Mouse (Mus musculus): ENCODE measurements at regions not wholly inside any gene's neighbourhood (a gene's known extent, or its start where the extent isn't known, plus 50 kb on each side); places are given as distances from the start of the nearest gene placed in this dataset.

- in situ Hi-C loops (cut with MboI; ENCODE audit: low pct_unique_long_range_greater_than_20kb in 1 of 2, low sequenced_read_pairs in 2 of 2, unreplicated experiment in 1 of 2), result loop anchor here (10.0 kb wide), 2 partner anchors 106 to 246 kb away; no protein-coding TSS in a partner anchor
Measured at GRCm38 (mm10) chr11:20390622-20391021, 58.1 kb upstream of the Slc1a4 start.

GRCm38 (mm10) chr11:20393302-20393701, 60.8 kb upstream of the Slc1a4 start:
- in situ Hi-C loops (cut with MboI; ENCODE audit: low pct_unique_long_range_greater_than_20kb in 1 of 2, low sequenced_read_pairs in 2 of 2, unreplicated experiment in 1 of 2), result loop anchor here (10.0 kb wide), 2 partner anchors 109 to 249 kb away; no protein-coding TSS in a partner anchor

GRCm38 (mm10) chr11:20393807-20394206, 61.3 kb upstream of the Slc1a4 start:
- in situ Hi-C loops (cut with MboI; ENCODE audit: low pct_unique_long_range_greater_than_20kb in 1 of 2, low sequenced_read_pairs in 2 of 2, unreplicated experiment in 1 of 2), result loop anchor here (10.0 kb wide), 2 partner anchors 109 to 249 kb away; no protein-coding TSS in a partner anchor

- in situ Hi-C loops (cut with MboI; ENCODE audit: low pct_unique_long_range_greater_than_20kb in 1 of 2, low sequenced_read_pairs in 2 of 2, unreplicated experiment in 1 of 2), result loop anchor here (5.0 to 10.0 kb wide), 3 partner anchors 74 to 251 kb away; no protein-coding TSS in a partner anchor
Measured at GRCm38 (mm10) chr11:20395848-20396203, 63.3 kb upstream of the Slc1a4 start.

- in situ Hi-C loops (cut with MboI; ENCODE audit: low pct_unique_long_range_greater_than_20kb in 1 of 2, low sequenced_read_pairs in 2 of 2, unreplicated experiment in 1 of 2), result loop anchor here (5.0 to 10.0 kb wide), 3 partner anchors 74 to 252 kb away; no protein-coding TSS in a partner anchor
Measured at GRCm38 (mm10) chr11:20396204-20396848, 63.8 kb upstream of the Slc1a4 start.

- in situ Hi-C loops (cut with MboI; ENCODE audit: low pct_unique_long_range_greater_than_20kb in 1 of 2, low sequenced_read_pairs in 2 of 2, unreplicated experiment in 1 of 2), result loop anchor here (5.0 to 10.0 kb wide), 3 partner anchors 75 to 252 kb away; no protein-coding TSS in a partner anchor
Measured at GRCm38 (mm10) chr11:20396884-20397283, 64.4 kb upstream of the Slc1a4 start.

GRCm38 (mm10) chr11:20400302-20401234, 68.1 kb upstream of the Slc1a4 start:
- in situ Hi-C loops (cut with MboI; ENCODE audit: low pct_unique_long_range_greater_than_20kb in 1 of 2, low sequenced_read_pairs in 2 of 2, unreplicated experiment in 1 of 2), result loop anchor here in 1 of 2 experiments (10.0 to 25.0 kb wide), 2 partner anchors 136 to 263 kb away; no protein-coding TSS in a partner anchor

GRCm38 (mm10) chr11:20403456-20403855, 70.9 kb upstream of the Slc1a4 start:
- in situ Hi-C loops (cut with MboI; ENCODE audit: low pct_unique_long_range_greater_than_20kb in 1 of 2, low sequenced_read_pairs in 2 of 2, unreplicated experiment in 1 of 2), result loop anchor here in 1 of 2 experiments (10.0 to 25.0 kb wide), 2 partner anchors 139 to 266 kb away; no protein-coding TSS in a partner anchor

- in situ Hi-C loops (cut with MboI; ENCODE audit: low pct_unique_long_range_greater_than_20kb in 1 of 2, low sequenced_read_pairs in 2 of 2, unreplicated experiment in 1 of 2), result loop anchor here in 1 of 2 experiments (10.0 to 25.0 kb wide), 2 partner anchors 140 to 267 kb away; no protein-coding TSS in a partner anchor
Measured at GRCm38 (mm10) chr11:20404476-20404875, 72.0 kb upstream of the Slc1a4 start.

GRCm38 (mm10) chr11:20418141-20418540, 85.6 kb upstream of the Slc1a4 start:
- in situ Hi-C loops (cut with MboI; ENCODE audit: low pct_unique_long_range_greater_than_20kb in 1 of 2, low sequenced_read_pairs in 2 of 2, unreplicated experiment in 1 of 2), result loop anchor here in 1 of 2 experiments (25.0 kb wide), 1 partner anchor 281 kb away; no protein-coding TSS in a partner anchor

GRCm38 (mm10) chr11:20420876-20421275, 88.4 kb upstream of the Slc1a4 start:
- in situ Hi-C loops (cut with MboI; ENCODE audit: low pct_unique_long_range_greater_than_20kb in 1 of 2, low sequenced_read_pairs in 2 of 2, unreplicated experiment in 1 of 2), result loop anchor here in 1 of 2 experiments (25.0 kb wide), 1 partner anchor 284 kb away; no protein-coding TSS in a partner anchor

GRCm38 (mm10) chr11:20436057-20436456, 103.5 kb upstream of the Slc1a4 start:
- in situ Hi-C loops (cut with MboI; ENCODE audit: low pct_unique_long_range_greater_than_20kb in 1 of 2, low sequenced_read_pairs in 2 of 2, unreplicated experiment in 1 of 2), result no loop called here

GRCm38 (mm10) chr11:20442476-20442875, 100.6 kb upstream of the Sertad2 start:
- in situ Hi-C loops (cut with MboI; ENCODE audit: low pct_unique_long_range_greater_than_20kb in 1 of 2, low sequenced_read_pairs in 2 of 2, unreplicated experiment in 1 of 2), result loop anchor here (10.0 kb wide), 1 partner anchor 242 kb away; no protein-coding TSS in a partner anchor

GRCm38 (mm10) chr11:20445061-20445902, 97.8 kb upstream of the Sertad2 start:
- in situ Hi-C loops (cut with MboI; ENCODE audit: low pct_unique_long_range_greater_than_20kb in 1 of 2, low sequenced_read_pairs in 2 of 2, unreplicated experiment in 1 of 2), result loop anchor here (10.0 kb wide), 1 partner anchor 240 kb away; no protein-coding TSS in a partner anchor

- in situ Hi-C loops (cut with MboI; ENCODE audit: low pct_unique_long_range_greater_than_20kb in 1 of 2, low sequenced_read_pairs in 2 of 2, unreplicated experiment in 1 of 2), result loop anchor here (10.0 kb wide), 1 partner anchor 239 kb away; no protein-coding TSS in a partner anchor
Measured at GRCm38 (mm10) chr11:20445903-20446264, 97.2 kb upstream of the Sertad2 start.

GRCm38 (mm10) chr11:20452901-20453300, 90.2 kb upstream of the Sertad2 start:
- in situ Hi-C loops (cut with MboI; ENCODE audit: low pct_unique_long_range_greater_than_20kb in 1 of 2, low sequenced_read_pairs in 2 of 2, unreplicated experiment in 1 of 2), result loop anchor here (5.0 to 25.0 kb wide), 3 partner anchors 184 to 464 kb away; no protein-coding TSS in a partner anchor

GRCm38 (mm10) chr11:20453786-20454185, 89.3 kb upstream of the Sertad2 start:
- in situ Hi-C loops (cut with MboI; ENCODE audit: low pct_unique_long_range_greater_than_20kb in 1 of 2, low sequenced_read_pairs in 2 of 2, unreplicated experiment in 1 of 2), result loop anchor here (5.0 to 25.0 kb wide), 3 partner anchors 184 to 464 kb away; no protein-coding TSS in a partner anchor
